Mouse (Mus musculus) stomach, postnatal 0 days (tissue): Measurements from ENCODE around the gene Xlr3b.
"Not testable (repeated sequence)": the region's sequence is repeated elsewhere in the genome, so short reads cannot be mapped to it uniquely, and the experiment has no call there.

ENCODE experiments used
- CTCF ChIP-seq: IDR thresholded peaks from 2 replicates; pipeline ENCODE4 v1.5.1; 2016; ENCODE audit warnings: antibody characterized with exemption, low read depth, mild to moderate bottlenecking, moderate library complexity
- EP300 ChIP-seq: optimal IDR thresholded peaks from 2 replicates; pipeline ENCODE3; 2016; ENCODE audit warnings: antibody characterized with exemption

GRCm38 (mm10) chrX:73143218-73143618 lies 48.8 kb upstream of the Xlr3b start:
- TF ChIP-seq CTCF, EP300: not testable (repeated sequence)
